Mouse (Mus musculus) spleen, adult 2 months (tissue): ENCODE data around the gene Vps18. TPM values are rescaled to one million over a fixed set of nuclear protein-coding genes. Genes with fewer than 3 reads are reported as not detected.
A peak's percentile ranks its signal among the peaks of the same experiment; 100 is the strongest.

Source experiments
- DNase-seq, 2 experiments: peaks; one replicate each; pipeline versions ENCODE4 v3.0.0 to v3.0.0-alpha.2; 2012 to 2021; ENCODE audit warnings: low spot score in 2 of 2, low read depth in 1 of 2
- H3K27ac ChIP-seq: fragments of 200-500 bp; 2 replicates; pipeline ENCODE4 v1.5.1; 2012; ENCODE audit warnings: low read length, inconsistent platforms; ENCODE audit not compliant: insufficient read depth
- H3K27me3 ChIP-seq: fragments of 200-500 bp; 2 replicates; pipeline ENCODE4 v1.6.1; 2012; ENCODE audit warnings: mild to moderate bottlenecking, moderate library complexity, low read length, inconsistent platforms; ENCODE audit not compliant: control insufficient read depth, insufficient read depth
- H3K36me3 ChIP-seq: fragments of 200-500 bp; 2 replicates; pipeline ENCODE4 v1.6.1; 2012; ENCODE audit warnings: mild to moderate bottlenecking, low read length, inconsistent platforms; ENCODE audit not compliant: control insufficient read depth, insufficient read depth
- H3K4me1 ChIP-seq: fragments of 200-500 bp; 2 replicates; pipeline ENCODE4 v1.6.1; 2011; ENCODE audit warnings: inconsistent platforms; ENCODE audit not compliant: control insufficient read depth, insufficient read depth, insufficient read length
- H3K4me3 ChIP-seq: fragments of 200-500 bp; 2 replicates; pipeline ENCODE4 v1.5.1; 2011; ENCODE audit warnings: mild to moderate bottlenecking, inconsistent platforms; ENCODE audit not compliant: insufficient read depth, insufficient read length; ENCODE audit errors: extremely low read depth
- CTCF ChIP-seq: fragments of 200-500 bp; IDR thresholded peaks from 2 replicates; pipeline ENCODE4 v1.5.1; 2011; ENCODE audit warnings: mild to moderate bottlenecking, inconsistent platforms; ENCODE audit not compliant: insufficient read depth, insufficient read length, insufficient replicate concordance; ENCODE audit errors: extremely low read depth
- POLR2A ChIP-seq: fragments of 200-500 bp; IDR thresholded peaks from 2 replicates; pipeline ENCODE4 v1.6.1; 2011; ENCODE audit warnings: low read depth, low read length, inconsistent platforms
- WGBS: fragments of 180-500 bp; shearing (Covaris S2); methylation state at CpG from one replicate; pipeline ENCODE4 v1.1.7; 2018; 5-methylcytosine and 5-hydroxymethylcytosine counted together
- polyA plus RNA-seq: library from polyadenylated mRNA; depleted of rRNA; stranded (reverse); fragments of >200 nt; gene quantifications from 2 replicates; pipeline ENCODE4 v1.2.3, GENCODE M21; 2012

Gene Vps18
- polyA plus RNA-seq, 1 experiment, result 19.3 TPM

DNA sequence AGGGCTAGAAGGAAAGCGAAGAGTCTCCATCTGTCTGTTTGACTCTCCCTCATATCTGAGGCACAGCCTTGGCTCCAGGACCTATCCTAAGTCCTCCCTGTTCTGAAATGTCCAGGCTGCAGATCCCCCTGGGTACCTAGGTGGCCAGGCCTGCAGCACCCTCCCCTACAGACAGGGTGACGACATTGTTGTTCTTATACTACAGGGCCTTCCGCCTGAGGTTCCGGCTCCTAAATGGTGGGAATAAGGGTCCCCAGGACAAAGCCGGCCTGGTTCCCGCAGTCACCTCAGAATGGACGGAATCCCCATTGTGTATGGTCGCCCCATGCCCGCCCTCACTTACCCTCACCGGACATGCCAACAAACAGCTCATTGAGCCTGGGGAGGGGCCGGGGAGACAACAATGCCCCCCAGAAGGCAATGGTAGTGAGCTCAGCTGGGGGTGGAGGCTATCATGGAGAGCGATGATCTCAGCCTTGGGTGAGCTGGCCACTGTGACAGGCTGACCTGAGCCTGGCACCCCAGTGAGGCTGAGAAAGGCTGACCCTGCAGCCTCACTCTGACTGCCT, 26.3 kb downstream of the Vps18 start:
- WGBS, result 93% methylated on average over 12 of the region's 12 CpGs

DNA sequence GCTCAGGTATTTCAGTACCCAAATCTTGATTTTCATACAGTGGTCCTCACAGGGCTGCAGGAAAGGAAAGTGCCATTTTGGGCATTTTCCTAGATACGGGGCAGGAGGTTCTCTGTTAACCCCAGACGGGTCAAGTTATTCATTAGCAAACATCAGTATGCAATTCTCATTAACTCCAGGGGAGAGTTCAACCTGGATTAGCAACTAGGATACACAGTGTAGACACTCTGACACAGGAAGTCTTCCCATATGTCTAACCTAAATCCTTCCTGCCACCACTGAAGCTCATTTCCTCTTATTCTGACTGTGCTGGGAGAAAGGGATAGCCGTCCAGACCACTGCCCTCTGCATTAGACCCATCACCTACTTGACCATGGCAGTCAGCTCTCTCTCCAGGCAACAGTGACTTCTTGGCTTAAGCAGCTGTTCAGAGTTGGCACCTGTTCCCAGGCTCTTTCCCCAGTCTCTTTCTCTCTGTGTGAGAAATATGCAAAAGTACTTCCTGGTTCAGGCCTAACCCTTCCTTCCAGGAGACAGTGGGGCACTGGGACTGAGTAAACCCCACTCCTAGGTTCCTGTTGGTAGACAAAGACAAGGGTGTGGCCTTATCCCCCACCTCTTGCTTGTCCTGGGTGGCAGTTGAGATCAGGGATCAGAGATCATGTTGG, 29.6 kb downstream of the Vps18 start:
- Histone ChIP-seq H3K36me3 (no peaks in the 10 kb centered on the region), H3K4me1 (peaks cover 12% of the 10 kb centered on the region), H3K4me3 (no peak overlapping the region), H3K27ac (no peak overlapping the region), H3K27me3 (peaks cover 12% of the 10 kb centered on the region)
- 85% methylated on average over 3 of the region's 3 CpGs for WGBS
- DNase-seq, result no peak
- TF ChIP-seq CTCF (no peak), POLR2A (no peak)

More for the DNA sequence above, 26.3 kb downstream of the Vps18 start:
- no peak for DNase-seq
- no peak overlapping the region for H3K4me3 ChIP-seq
- H3K4me1 ChIP-seq, result no peaks in the 10 kb centered on the region
- no peak overlapping the region for H3K27ac ChIP-seq
- no peaks in the 10 kb centered on the region for H3K27me3 ChIP-seq
- no peaks in the 10 kb centered on the region for H3K36me3 ChIP-seq
- TF ChIP-seq CTCF (no peak), POLR2A (no peak)

DNA sequence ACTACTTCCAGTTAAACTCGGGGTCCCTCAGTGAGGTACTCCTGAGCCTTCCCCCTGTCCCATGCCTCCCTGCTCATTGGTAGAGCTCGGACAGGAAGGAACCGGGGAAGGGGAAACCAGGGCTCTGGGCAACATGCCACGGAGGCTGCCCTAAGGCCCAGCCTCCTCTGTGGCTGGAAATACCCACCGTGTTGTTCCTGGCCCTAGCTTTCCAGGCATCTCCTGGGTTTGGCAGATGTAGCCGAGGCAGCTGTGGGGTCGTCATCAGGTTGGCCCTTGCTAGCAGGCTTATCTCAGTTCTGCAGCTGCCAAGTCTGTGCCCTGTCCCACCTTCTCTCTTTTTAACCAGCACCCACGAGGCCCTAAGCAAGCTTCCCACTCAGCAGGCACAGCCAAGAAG, 32.0 kb downstream of the Vps18 start:
- Histone ChIP-seq H3K4me1 (peaks cover 27% of the 10 kb centered on the region), H3K27ac (no peak overlapping the region), H3K4me3 (no peak overlapping the region), H3K36me3 (no peaks in the 10 kb centered on the region), H3K27me3 (peaks cover 24% of the 10 kb centered on the region)
- DNase-seq, result no peak
- 43% methylated on average over 8 of the region's 8 CpGs for WGBS
- no peak for TF ChIP-seq POLR2A
- TF ChIP-seq CTCF, result no peak

DNA sequence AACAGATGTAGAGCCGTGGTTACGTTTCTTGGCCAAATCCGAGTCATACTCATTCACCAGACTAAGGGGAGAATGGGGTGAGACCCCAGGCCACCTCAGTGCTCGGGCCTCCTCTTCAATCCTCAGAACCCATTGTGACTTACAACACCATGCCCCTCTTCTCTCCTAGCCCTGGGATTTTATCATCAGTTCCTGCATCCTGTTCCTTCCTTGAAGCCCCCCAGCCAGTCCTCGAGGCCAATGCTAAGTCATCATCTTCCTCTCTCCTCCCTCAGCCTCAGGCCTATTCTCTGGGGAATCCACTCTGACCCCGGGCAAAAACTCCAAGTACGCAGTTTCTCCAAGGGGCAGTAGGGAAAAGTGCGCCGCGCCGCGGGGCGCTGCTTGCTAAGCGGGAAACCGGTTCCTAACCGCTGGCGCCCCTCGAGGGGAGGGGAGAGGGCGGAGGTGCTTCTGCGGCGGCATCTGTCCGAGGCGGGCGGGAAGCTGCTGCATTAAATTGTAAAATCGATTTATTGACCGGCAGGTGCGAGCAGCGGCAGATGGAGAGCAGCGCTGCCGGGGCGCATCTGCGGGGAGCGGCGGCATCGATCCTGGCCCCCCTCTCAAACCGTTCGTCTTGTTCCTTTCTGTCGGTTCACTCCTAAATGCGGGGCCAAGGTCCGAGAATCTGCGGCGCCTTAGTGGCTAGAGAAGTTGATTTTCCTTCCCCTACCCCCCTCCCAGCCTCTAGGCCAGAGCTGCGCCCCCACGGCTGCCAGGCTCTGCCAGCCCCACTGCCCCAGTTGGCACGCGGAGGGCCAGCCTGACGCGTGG, 33.4 kb downstream of the Vps18 start:
- no peaks in the 10 kb centered on the region for H3K36me3 ChIP-seq
- peaks cover 27% of the 10 kb centered on the region for H3K4me1 ChIP-seq
- peak overlapping the region; percentile 14; the same call in 1 of the 2 replicates for H3K4me3 ChIP-seq
- H3K27me3 ChIP-seq, result peaks cover 36% of the 10 kb centered on the region
- DNase-seq, result no peak
- WGBS, result 12% methylated on average over 48 of the region's 48 CpGs
- no peak for TF ChIP-seq POLR2A
- no peak for TF ChIP-seq CTCF
- H3K27ac ChIP-seq, result no peak overlapping the region

DNA sequence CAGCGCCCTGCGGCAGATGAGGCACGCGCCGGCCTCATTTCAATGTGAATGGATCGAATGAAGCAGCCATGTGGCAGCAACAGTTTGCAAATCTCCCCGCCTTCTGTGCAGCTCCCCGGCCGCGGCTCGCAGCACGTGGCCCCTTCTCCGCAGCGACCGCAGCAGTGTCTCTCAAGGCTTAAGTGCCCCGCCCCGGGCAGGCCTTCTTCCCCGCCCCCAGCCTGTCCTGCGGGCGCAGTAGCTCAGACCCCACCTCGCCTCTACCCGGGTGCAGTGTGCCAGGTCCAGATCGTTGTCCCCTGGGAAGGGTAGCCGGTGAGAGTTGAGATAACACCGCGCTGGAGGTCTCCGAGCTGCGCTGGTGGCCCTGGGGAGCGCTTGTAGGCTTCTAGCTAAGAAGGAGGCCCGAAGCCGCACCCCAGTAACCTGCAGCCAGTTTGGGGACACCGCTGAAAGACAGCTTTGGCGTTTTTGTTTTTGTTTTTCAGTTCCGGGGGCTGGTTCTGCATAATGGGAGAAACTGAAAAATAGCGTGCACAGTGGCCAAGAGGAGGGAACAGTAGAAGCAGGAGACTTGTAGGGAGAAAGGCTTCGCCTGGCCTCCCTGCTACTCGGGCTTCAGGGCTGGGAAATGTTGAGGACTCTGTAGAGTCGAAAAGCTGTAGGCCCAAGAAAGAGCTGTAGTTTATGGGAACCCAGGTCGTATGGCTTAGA, 34.2 kb downstream of the Vps18 start:
- Histone ChIP-seq H3K27me3 (peaks cover 37% of the 10 kb centered on the region), H3K4me3 (peak overlapping the region; percentile 14; the same call in 1 of the 2 replicates), H3K4me1 (peaks cover 27% of the 10 kb centered on the region), H3K36me3 (no peaks in the 10 kb centered on the region), H3K27ac (no peak overlapping the region)
- WGBS, result 22% methylated on average over 38 of the region's 39 CpGs
- no peak for DNase-seq
- TF ChIP-seq CTCF (no peak), POLR2A (no peak)

DNA sequence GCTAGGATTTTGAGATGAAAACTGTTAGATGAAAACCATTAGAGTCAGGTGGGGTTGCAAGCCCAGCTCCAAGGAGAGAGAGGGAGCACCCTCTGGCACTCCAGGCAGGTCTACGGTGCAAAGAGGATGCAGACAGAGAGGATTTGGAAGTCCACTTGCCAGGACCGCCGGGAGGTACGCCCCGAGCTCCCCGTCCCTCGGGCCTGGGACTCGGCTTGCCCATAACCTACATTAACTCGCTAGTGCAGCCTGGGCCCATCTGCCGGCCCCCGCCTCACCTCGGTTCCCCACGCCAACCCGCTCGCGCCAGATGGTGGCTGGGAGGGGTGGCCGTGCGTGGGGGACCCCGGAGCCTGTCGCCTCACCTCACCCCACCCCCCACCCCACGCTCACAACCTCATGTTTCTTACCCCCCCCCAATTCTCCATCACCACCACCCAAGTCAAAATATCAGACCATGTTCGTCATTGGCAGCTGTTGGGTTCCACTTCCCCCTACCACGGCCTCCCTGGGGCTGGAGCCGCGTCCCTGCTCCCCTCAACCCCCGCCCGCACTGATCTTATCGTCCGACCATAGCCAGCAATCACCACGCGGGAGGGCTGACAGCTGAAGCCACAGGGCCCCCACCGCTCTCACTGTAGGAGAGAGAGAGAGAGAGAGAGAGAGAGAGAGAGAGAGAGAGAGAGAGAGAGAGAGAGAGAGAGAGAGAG, 35.5 kb downstream of the Vps18 start:
- Histone ChIP-seq H3K4me3 (peak overlapping the region; percentile 49; the same call in 1 of the 2 replicates), H3K27ac (no peak overlapping the region), H3K4me1 (peaks cover 27% of the 10 kb centered on the region), H3K36me3 (no peaks in the 10 kb centered on the region), H3K27me3 (peaks cover 40% of the 10 kb centered on the region)
- no peak for TF ChIP-seq CTCF
- no peak for TF ChIP-seq POLR2A
- no peak for DNase-seq
- WGBS, result 31% methylated on average over 32 of the region's 32 CpGs
